Mouse (Mus musculus) liver, adult 2 months (tissue): ENCODE results near the gene Bcas3.

ENCODE experiments used
- CTCF ChIP-seq: fragments of 200-500 bp; IDR thresholded peaks from 2 replicates; pipeline ENCODE4 v1.5.1; 2011; ENCODE audit warnings: low read depth, low read length, control low read depth
- POLR2A ChIP-seq: fragments of 200-500 bp; IDR thresholded peaks from 2 replicates; pipeline ENCODE4 v1.6.1; 2011; ENCODE audit warnings: low read length, control low read depth; ENCODE audit not compliant: insufficient read depth; ENCODE audit errors: extremely low read depth

- TF ChIP-seq POLR2A (no peak), CTCF (no peak)
Measured at GRCm38 (mm10) chr11:85644748-85645060, 291.7 kb downstream of the Bcas3 start.
